Mouse (Mus musculus): ENCODE results near the gene Lyz1. TPM values are rescaled to one million over a fixed set of nuclear protein-coding genes. Genes with fewer than 3 reads are reported as not detected.
"Not testable (repeated sequence)": the region's sequence is repeated elsewhere in the genome, so short reads cannot be mapped to it uniquely, and the experiment has no call there.

Lyz1 gene
- polyA plus RNA-seq, 1 experiment from 2014 or later = 5.1 TPM

- H3K9ac ChIP-seq (ENCODE audit: low read length) = no peak overlapping the region
- no peak for ATAC-seq (ENCODE audit: insufficient number of reproducible peaks, insufficient read depth, low FRiP score, low read depth)
- H3K27me3 ChIP-seq (ENCODE audit: control insufficient read depth, insufficient read depth, low read length) = peaks cover 3% of the 10 kb centered on the region; the same call in 1 of the 2 replicates
- H3K4me2 ChIP-seq (ENCODE audit: low read length) = no peak overlapping the region
- H3K9me3 ChIP-seq (ENCODE audit: control insufficient read depth, low read length) = no peaks in the 10 kb centered on the region
- no peaks in the 10 kb centered on the region for H3K36me3 ChIP-seq (ENCODE audit: control insufficient read depth, insufficient read depth, low read length)
- no peaks in the 10 kb centered on the region for H3K4me1 ChIP-seq (ENCODE audit: control insufficient read depth in 2 of 2, insufficient read depth in 2 of 2, low read length in 2 of 2)
- H3K27ac ChIP-seq (replicated peaks in 1 of 2; ENCODE audit: control insufficient read depth in 1 of 2, insufficient read depth in 1 of 2, low read depth in 2 of 2, low read length in 2 of 2) = no peak overlapping the region
- 82% methylated on average over 4 of the region's 4 CpGs for WGBS
- no peak overlapping the region for H3K4me3 ChIP-seq (ENCODE audit: control insufficient read depth in 1 of 2, insufficient read depth in 1 of 2, low read depth in 1 of 2, low read length in 2 of 2)
These were observed 6.4 kb upstream of the Lyz1 start for GRCm38 (mm10) chr10:117299106-117299505.

GRCm38 (mm10) chr10:117298336-117298735, 5.7 kb upstream of the Lyz1 start:
- Histone ChIP-seq H3K27ac (replicated peaks in 1 of 2; ENCODE audit: control insufficient read depth in 1 of 2, insufficient read depth in 1 of 2, low read depth in 2 of 2, low read length in 2 of 2) (no peak overlapping the region), H3K9ac (ENCODE audit: low read length) (no peak overlapping the region), H3K27me3 (ENCODE audit: control insufficient read depth, insufficient read depth, low read length) (peaks cover 3% of the 10 kb centered on the region; the same call in 1 of the 2 replicates), H3K4me3 (ENCODE audit: control insufficient read depth in 1 of 2, insufficient read depth in 1 of 2, low read depth in 1 of 2, low read length in 2 of 2) (no peak overlapping the region), H3K4me2 (ENCODE audit: low read length) (no peak overlapping the region), H3K4me1 (ENCODE audit: control insufficient read depth in 2 of 2, insufficient read depth in 2 of 2, low read length in 2 of 2) (no peaks in the 10 kb centered on the region), H3K9me3 (ENCODE audit: control insufficient read depth, low read length) (no peaks in the 10 kb centered on the region), H3K36me3 (ENCODE audit: control insufficient read depth, insufficient read depth, low read length) (no peaks in the 10 kb centered on the region)
- no peak for ATAC-seq (ENCODE audit: insufficient number of reproducible peaks, insufficient read depth, low FRiP score, low read depth)
- 77% methylated on average over 6 of the region's 6 CpGs for WGBS

GRCm38 (mm10) chr10:117290936-117291335, 1.7 kb downstream of the Lyz1 start:
- H3K9ac ChIP-seq (ENCODE audit: low read length); H3K27ac ChIP-seq (replicated peaks in 1 of 2; ENCODE audit: control insufficient read depth in 1 of 2, insufficient read depth in 1 of 2, low read depth in 2 of 2, low read length in 2 of 2); ATAC-seq (ENCODE audit: insufficient number of reproducible peaks, insufficient read depth, low FRiP score, low read depth); H3K36me3 ChIP-seq (ENCODE audit: control insufficient read depth, insufficient read depth, low read length); H3K27me3 ChIP-seq (ENCODE audit: control insufficient read depth, insufficient read depth, low read length); H3K4me3 ChIP-seq (ENCODE audit: control insufficient read depth in 1 of 2, insufficient read depth in 1 of 2, low read depth in 1 of 2, low read length in 2 of 2); H3K4me2 ChIP-seq (ENCODE audit: low read length); H3K9me3 ChIP-seq (ENCODE audit: control insufficient read depth, low read length): not testable (repeated sequence)
- 93% methylated on average over 6 of the region's 6 CpGs for WGBS
- peaks cover 7 to 11% of the 10 kb centered on the region in 2 experiments for H3K4me1 ChIP-seq (ENCODE audit: control insufficient read depth in 2 of 2, insufficient read depth in 2 of 2, low read length in 2 of 2)

- Histone ChIP-seq H3K27me3 (ENCODE audit: control insufficient read depth, insufficient read depth, low read length) (no peaks in the 10 kb centered on the region; the same call in 1 of the 2 replicates), H3K4me1 (ENCODE audit: control insufficient read depth in 2 of 2, insufficient read depth in 2 of 2, low read length in 2 of 2) (peaks cover 7 to 11% of the 10 kb centered on the region in 2 experiments), H3K4me3 (ENCODE audit: control insufficient read depth in 1 of 2, insufficient read depth in 1 of 2, low read depth in 1 of 2, low read length in 2 of 2) (no peak overlapping the region), H3K9me3 (ENCODE audit: control insufficient read depth, low read length) (no peaks in the 10 kb centered on the region), H3K36me3 (ENCODE audit: control insufficient read depth, insufficient read depth, low read length) (no peaks in the 10 kb centered on the region), H3K27ac (replicated peaks in 1 of 2; ENCODE audit: control insufficient read depth in 1 of 2, insufficient read depth in 1 of 2, low read depth in 2 of 2, low read length in 2 of 2) (no peak overlapping the region), H3K4me2 (ENCODE audit: low read length) (no peak overlapping the region), H3K9ac (ENCODE audit: low read length) (no peak overlapping the region)
- 52% methylated on average over 6 of the region's 6 CpGs for WGBS
- ATAC-seq (ENCODE audit: insufficient number of reproducible peaks, insufficient read depth, low FRiP score, low read depth) = no peak
These were observed 2.4 kb downstream of the Lyz1 start for GRCm38 (mm10) chr10:117290046-117290870.

GRCm38 (mm10) chr10:117289034-117289505, 3.6 kb downstream of the Lyz1 start:
- ATAC-seq (ENCODE audit: insufficient number of reproducible peaks, insufficient read depth, low FRiP score, low read depth) = peak; percentile 63

GRCm38 (mm10) chr10:117288197-117289033, 4.3 kb downstream of the Lyz1 start:
- WGBS = 88% methylated on average over 9 of the region's 9 CpGs
- ATAC-seq (ENCODE audit: insufficient number of reproducible peaks, insufficient read depth, low FRiP score, low read depth) = no peak
- no peaks in the 10 kb centered on the region for H3K36me3 ChIP-seq (ENCODE audit: control insufficient read depth, insufficient read depth, low read length)
- peak overlapping the region; percentile 24 to 62; a peak in 3 of 4 replicates for H3K27ac ChIP-seq (replicated peaks in 1 of 2; ENCODE audit: control insufficient read depth in 1 of 2, insufficient read depth in 1 of 2, low read depth in 2 of 2, low read length in 2 of 2)
- H3K4me1 ChIP-seq (ENCODE audit: control insufficient read depth in 2 of 2, insufficient read depth in 2 of 2, low read length in 2 of 2) = peaks cover 16 to 17% of the 10 kb centered on the region in 2 experiments
- no peak overlapping the region for H3K9ac ChIP-seq (ENCODE audit: low read length)
- H3K4me3 ChIP-seq (ENCODE audit: control insufficient read depth in 1 of 2, insufficient read depth in 1 of 2, low read depth in 1 of 2, low read length in 2 of 2) = no peak overlapping the region
- H3K27me3 ChIP-seq (ENCODE audit: control insufficient read depth, insufficient read depth, low read length) = no peaks in the 10 kb centered on the region; the same call in 1 of the 2 replicates
- no peaks in the 10 kb centered on the region for H3K9me3 ChIP-seq (ENCODE audit: control insufficient read depth, low read length)
- H3K4me2 ChIP-seq (ENCODE audit: low read length) = no peak overlapping the region

More at GRCm38 (mm10) chr10:117289034-117289505, 3.6 kb downstream of the Lyz1 start:
- Histone ChIP-seq H3K27ac (replicated peaks in 1 of 2; ENCODE audit: control insufficient read depth in 1 of 2, insufficient read depth in 1 of 2, low read depth in 2 of 2, low read length in 2 of 2) (peak overlapping the region; percentile 45 to 62; a peak in 3 of 4 replicates), H3K4me1 (ENCODE audit: control insufficient read depth in 2 of 2, insufficient read depth in 2 of 2, low read length in 2 of 2) (peaks cover 16 to 17% of the 10 kb centered on the region in 2 experiments)
- H3K27me3 ChIP-seq (ENCODE audit: control insufficient read depth, insufficient read depth, low read length); H3K36me3 ChIP-seq (ENCODE audit: control insufficient read depth, insufficient read depth, low read length); H3K4me3 ChIP-seq (ENCODE audit: control insufficient read depth in 1 of 2, insufficient read depth in 1 of 2, low read depth in 1 of 2, low read length in 2 of 2); H3K9me3 ChIP-seq (ENCODE audit: control insufficient read depth, low read length); H3K9ac ChIP-seq (ENCODE audit: low read length); H3K4me2 ChIP-seq (ENCODE audit: low read length): not testable (repeated sequence)
- 28% methylated on average over 5 of the region's 5 CpGs for WGBS

GRCm38 (mm10) chr10:117287226-117287850, 5.3 kb downstream of the Lyz1 start:
- Histone ChIP-seq H3K27me3 (ENCODE audit: control insufficient read depth, insufficient read depth, low read length) (no peaks in the 10 kb centered on the region; the same call in 1 of the 2 replicates), H3K27ac (replicated peaks in 1 of 2; ENCODE audit: control insufficient read depth in 1 of 2, insufficient read depth in 1 of 2, low read depth in 2 of 2, low read length in 2 of 2) (no peak overlapping the region), H3K4me2 (ENCODE audit: low read length) (no peak overlapping the region), H3K9ac (ENCODE audit: low read length) (no peak overlapping the region), H3K4me3 (ENCODE audit: control insufficient read depth in 1 of 2, insufficient read depth in 1 of 2, low read depth in 1 of 2, low read length in 2 of 2) (no peak overlapping the region), H3K36me3 (ENCODE audit: control insufficient read depth, insufficient read depth, low read length) (no peaks in the 10 kb centered on the region), H3K9me3 (ENCODE audit: control insufficient read depth, low read length) (no peaks in the 10 kb centered on the region), H3K4me1 (ENCODE audit: control insufficient read depth in 2 of 2, insufficient read depth in 2 of 2, low read length in 2 of 2) (peaks cover 16 to 17% of the 10 kb centered on the region in 2 experiments)
- 90% methylated on average over 3 of the region's 3 CpGs for WGBS
- ATAC-seq (ENCODE audit: insufficient number of reproducible peaks, insufficient read depth, low FRiP score, low read depth) = no peak

Measured in heart, embryonic 14.5 days (tissue).